Mouse (Mus musculus) left cerebral cortex, postnatal 10 days (tissue): Measurements from ENCODE around the gene N4bp2l1. TPM values are rescaled to one million over a fixed set of nuclear protein-coding genes. Genes with fewer than 3 reads are reported as not detected.
A peak's percentile ranks its signal among the peaks of the same experiment; 100 is the strongest.
"Not testable (repeated sequence)": the region's sequence is repeated elsewhere in the genome, so short reads cannot be mapped to it uniquely, and the experiment has no call there.

ENCODE experiments used
- DNase-seq, 2 experiments: peaks; one replicate each; pipeline ENCODE4 v3.0.0; 2021 to 2022; ENCODE audit warnings: low spot score in 2 of 2, mixed read lengths in 1 of 2; ENCODE audit errors: extremely low spot score in 1 of 2
- intact Hi-C: fragments of 180-260 bp; cut with DNase I; formaldehyde crosslinking; loops from one replicate; pipeline ENCODE4 v1.15.1; 2025
- total RNA-seq, 2 experiments: library from RNA; stranded (reverse); gene quantifications; 2 replicates each; pipeline ENCODE4 v1.2.3; 2021

Gene N4bp2l1
- 10 to 100 TPM; 30.7 to 33.6 TPM for total RNA-seq

- no peak for DNase-seq
- intact Hi-C loops = no loop called here
Observed at GRCm38 (mm10) chr5:150597088-150597487, at the start of gene N4bp2l1. Gene N4bp2l1 (minus strand): TSS chr5:150597188.

- intact Hi-C loops = no loop called here
- DNase-seq = no peak
Observed at GRCm38 (mm10) chr5:150644926-150645325, 47.9 kb upstream of the N4bp2l1 start.

GRCm38 (mm10) chr5:150643390-150643789, 46.4 kb upstream of the N4bp2l1 start:
- not testable (repeated sequence) for DNase-seq

GRCm38 (mm10) chr5:150641440-150641839, 44.5 kb upstream of the N4bp2l1 start:
- no peak for DNase-seq
- intact Hi-C loops = no loop called here

More at GRCm38 (mm10) chr5:150643390-150643789, 46.4 kb upstream of the N4bp2l1 start:
- intact Hi-C loops = not testable (repeated sequence)

DNA sequence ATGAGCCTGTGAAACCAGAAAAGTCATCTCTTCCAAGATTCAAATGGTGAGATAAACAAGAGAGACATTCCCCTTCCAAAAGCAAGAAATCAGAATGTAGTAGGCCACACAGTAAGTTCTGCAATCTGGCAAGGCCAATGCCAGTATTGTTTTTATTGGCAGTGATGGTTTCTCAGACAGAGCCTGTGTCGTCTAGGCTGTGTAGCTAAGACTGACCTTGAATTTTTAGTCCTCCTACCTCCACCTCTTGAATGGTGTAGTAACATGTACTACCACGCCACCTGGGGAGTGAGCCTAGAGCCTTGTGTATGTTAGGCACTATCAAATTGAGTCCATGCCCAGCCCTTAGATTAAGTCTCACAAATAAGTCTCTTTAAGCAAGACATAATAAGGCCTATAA, 32.7 kb upstream of the N4bp2l1 start:
- intact Hi-C loops = no loop called here
- no peak for DNase-seq

GRCm38 (mm10) chr5:150629272-150629671, 32.3 kb upstream of the N4bp2l1 start:
- intact Hi-C loops = no loop called here
- no peak for DNase-seq

DNA sequence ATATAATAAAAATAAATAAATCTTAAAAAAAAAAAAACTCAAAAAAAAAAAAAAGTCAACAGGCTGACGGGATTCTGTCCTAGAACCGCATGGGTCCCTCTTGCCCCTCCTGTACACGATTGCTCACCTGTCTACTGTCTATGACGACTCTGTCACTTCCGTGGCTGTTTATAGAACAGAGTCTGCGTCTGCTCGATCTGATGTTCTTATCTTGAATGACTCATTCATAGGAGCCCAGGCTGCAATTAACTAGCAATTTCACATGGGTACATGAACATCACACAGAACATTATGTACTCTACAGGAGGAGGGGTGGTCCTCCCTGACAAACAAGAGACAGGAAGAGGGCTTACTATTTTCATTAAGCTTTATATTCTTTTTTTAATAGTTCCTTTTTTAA, 28.5 kb upstream of the N4bp2l1 start:
- intact Hi-C loops = no loop called here
- no peak for DNase-seq

DNA sequence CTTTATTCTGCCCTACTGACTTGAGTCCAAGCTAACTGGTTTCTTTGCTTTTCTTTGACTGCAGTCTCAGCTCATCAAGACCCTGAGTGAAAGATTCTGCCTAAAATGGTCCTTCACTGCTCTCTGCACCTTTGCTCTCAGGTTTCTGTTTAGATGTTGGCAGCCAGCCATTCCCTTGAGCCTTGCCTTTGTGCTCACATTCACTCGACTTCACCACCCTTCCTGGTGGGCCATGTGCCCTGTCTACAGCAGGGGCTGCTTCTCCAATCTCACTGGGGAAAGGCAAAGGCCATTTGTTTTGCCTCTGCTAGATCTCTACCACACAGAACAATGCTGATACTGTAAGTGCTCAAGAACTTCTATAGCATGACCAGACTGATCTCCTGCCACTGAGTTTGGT, 25.8 kb upstream of the N4bp2l1 start:
- intact Hi-C loops = no loop called here
- no peak for DNase-seq

GRCm38 (mm10) chr5:150621592-150621991, 24.6 kb upstream of the N4bp2l1 start:
- intact Hi-C loops = no loop called here
- no peak for DNase-seq

DNA sequence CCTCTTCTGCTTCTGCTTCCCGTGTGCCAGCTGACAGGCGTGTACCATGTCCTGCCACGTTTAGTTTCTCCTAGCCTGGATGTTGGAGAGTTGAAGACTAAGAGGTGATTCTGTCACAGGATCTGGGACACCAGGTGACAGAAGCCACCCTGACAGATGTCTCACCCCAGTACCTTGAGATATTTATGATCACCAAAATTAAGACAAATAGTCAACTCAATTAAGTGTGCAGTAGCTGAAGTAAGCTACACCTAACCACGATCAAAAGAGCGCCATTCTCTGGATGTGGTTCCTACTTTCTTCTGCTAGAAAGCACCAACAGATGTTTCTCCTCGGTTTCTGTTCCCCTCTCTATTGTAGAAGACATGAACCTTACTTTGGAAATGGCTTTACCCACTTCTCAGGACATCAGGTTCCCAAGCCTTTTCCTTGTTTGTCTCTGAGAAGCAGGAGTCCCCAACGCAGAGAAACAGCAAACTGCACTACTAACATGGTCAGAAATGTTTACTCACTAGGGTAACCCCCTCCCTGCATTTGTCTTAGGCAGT, 23.7 kb upstream of the N4bp2l1 start:
- intact Hi-C loops = no loop called here
- DNase-seq = no peak

DNA sequence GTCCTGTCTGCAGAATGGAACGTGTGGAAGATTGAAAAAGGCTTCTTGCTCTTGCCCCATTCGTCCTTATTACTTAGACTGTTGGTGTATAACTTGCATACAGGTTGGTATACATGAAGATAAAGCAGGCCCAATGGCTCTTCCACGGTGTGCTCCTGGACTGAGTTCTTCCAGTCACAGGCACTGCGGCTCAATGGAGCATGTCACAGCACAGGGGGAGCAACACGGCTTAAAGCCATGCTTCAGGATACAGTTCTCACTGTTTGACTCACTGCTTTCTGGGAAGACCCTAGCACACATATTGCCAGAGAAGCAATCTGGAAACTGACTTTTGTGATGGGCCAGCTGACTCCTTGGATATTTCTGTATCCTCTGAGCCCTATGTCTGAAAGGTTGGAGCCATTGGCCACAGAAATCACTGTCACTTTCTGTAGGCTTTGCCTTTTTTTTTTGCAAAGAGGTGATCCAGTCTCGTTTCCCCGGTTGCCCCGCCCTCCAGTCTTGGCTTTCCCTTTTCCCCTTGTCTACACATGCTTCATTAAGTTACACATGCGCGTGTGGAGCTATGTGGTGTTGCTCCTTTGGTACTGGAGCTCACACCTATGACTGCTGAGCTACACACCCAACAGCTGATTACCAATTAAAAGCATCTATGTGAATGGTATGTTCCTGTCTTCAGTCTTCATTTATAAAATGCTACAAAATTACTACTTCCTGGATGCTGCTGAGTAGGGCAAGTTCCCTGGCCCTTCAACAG, 21.8 kb upstream of the N4bp2l1 start:
- intact Hi-C loops = no loop called here
- DNase-seq = no peak

DNA sequence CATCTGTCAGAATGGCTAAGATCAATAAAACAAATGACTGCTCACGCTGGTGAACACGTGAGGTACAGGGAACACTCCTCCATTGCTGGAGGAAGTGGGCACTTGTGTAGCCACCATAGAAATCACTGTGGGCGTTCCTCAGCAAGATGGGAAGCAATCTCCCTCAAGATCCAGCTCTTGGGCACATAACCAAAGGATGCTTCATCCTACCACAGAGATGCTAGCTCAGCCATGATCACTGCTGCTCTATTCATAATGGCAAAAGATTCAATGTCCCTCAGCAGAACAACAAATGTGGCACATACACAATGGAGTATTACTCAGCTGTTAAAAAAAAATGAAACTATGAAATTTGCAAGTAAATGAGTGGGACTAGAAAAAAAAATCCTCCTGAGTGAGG, 19.7 kb upstream of the N4bp2l1 start:
- DNase-seq = no peak
- intact Hi-C loops = no loop called here

GRCm38 (mm10) chr5:150616216-150616615, 19.2 kb upstream of the N4bp2l1 start:
- DNase-seq = no peak
- intact Hi-C loops = no loop called here

DNA sequence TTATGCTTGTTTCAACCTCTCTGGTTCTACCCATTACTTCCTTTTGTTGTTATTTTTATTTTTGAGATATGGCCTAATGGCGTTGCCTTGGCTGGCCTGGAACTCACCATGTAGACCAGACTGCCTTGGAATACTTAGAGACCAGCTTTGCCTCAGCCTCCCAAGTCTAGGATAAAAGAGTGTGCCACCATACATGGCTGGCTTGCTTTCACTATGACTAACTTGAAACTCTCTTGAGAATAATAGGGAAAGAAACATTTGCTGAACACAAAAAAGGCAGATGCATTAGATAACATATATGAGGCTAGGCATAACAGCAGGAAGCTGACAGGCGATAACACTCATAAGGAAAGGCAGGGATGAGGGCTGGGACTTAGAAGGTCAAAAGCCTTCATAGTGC, 17.1 kb upstream of the N4bp2l1 start:
- intact Hi-C loops = no loop called here
- DNase-seq = no peak

DNA sequence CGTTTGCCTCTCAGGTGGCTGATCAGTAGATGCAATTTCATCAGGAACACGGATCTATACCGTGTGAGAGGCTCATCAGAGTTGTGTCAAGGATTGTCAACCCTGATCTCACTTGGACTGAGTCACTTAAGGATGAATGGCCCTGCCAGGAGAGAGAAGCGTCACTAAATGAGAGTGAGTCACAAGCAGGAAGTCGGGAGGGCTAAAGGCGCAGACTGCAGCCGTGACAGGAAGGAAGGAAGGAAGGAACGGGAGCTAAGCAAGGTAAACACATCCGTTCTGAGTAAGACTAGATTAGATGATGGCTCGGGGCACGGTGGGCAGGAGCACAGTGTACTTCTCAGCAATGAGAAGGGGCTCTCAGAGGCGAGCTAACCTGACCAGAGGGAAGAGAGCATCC, 14.7 kb upstream of the N4bp2l1 start:
- intact Hi-C loops = no loop called here
- DNase-seq = no peak

DNA sequence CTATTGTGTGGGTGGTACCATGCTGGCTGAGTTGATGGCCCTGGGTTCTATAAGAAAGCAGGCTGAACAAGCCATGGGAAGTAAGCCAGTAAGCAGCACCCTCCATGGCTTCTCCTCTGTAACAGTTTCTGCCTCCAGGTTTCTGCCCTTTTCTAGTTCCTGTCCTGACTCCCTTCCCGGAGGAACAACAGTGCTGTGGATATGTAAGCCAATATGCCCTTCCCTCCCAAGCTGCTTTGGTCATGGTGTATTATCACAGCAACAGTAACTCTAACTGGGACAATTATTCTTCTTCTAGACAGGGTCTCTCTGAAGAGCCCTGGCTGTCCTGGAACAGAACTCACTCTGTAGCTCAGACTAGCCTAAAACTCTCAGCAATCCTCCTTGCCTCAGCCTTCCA, 14.1 kb upstream of the N4bp2l1 start:
- no peak for DNase-seq
- intact Hi-C loops = no loop called here

GRCm38 (mm10) chr5:150607631-150608030, 10.6 kb upstream of the N4bp2l1 start:
- intact Hi-C loops = no loop called here

DNA sequence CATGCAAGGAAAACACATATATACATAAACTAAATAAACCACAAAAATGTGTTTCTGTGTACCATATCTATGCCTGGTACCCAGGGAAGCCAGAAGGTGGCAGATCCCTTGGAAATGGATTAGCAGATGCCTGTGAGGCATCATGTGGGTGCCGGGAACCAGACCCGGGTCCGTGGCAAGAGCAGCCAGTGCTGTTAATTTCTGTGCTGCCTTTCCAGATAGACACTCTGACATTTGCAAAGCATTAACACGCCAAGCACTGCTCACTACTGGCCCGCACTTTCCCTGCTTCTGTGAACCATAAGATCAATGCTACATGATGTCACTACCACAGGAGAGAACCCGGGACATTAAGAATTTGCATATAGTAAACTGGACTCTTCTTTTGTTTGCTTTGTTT, 9.1 kb upstream of the N4bp2l1 start:
- intact Hi-C loops = no loop called here
- no peak for DNase-seq

More at GRCm38 (mm10) chr5:150607631-150608030, 10.6 kb upstream of the N4bp2l1 start:
- DNase-seq = no peak

GRCm38 (mm10) chr5:150601441-150602230, 4.6 kb upstream of the N4bp2l1 start:
- intact Hi-C loops = no loop called here
- peak in 1 of 2 experiments; percentile 32 for DNase-seq
